Mouse (Mus musculus): ENCODE data around the gene Klhl15.

DNA sequence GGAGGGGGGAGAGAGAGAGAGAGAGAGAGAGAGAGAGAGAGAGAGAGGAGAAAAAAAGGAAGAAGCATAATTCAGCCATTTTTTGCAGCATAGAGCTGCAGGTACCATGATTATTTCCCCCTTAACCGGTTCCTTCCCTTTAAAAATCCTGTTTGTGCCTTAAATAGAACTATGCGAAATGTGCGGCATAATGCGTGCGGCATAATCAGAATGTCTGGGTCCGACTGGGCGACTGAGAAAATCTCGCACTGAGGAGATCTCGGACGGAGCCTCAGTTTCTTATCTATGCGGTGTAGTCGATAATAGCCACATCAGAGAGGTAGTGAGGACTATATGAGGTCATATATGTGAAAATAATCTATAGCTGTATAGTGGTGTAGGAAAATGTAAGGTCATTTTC lies 1.2 kb downstream of the Klhl15 start:
- TF ChIP-seq CTCF (IDR thresholded peaks at IDR 0.05; ENCODE audit: extremely low read depth, insufficient read depth, low read length) (no peak), POLR2A (IDR thresholded peaks at IDR 0.05; ENCODE audit: extremely low read depth, insufficient read depth, low read length) (no peak)
